Mouse (Mus musculus) forebrain, embryonic 14.5 days (tissue): ENCODE results near the gene Mfsd4b3. TPM values are rescaled to one million over a fixed set of nuclear protein-coding genes. Genes with fewer than 3 reads are reported as not detected.

Experiments used
- ATAC-seq: fragments of 200-750 bp; cut with Nextera tagmentation; 2 replicates; pipeline ENCODE4 v1.8.0; 2017; ENCODE audit warnings: mild to moderate bottlenecking, moderate library complexity
- DNase-seq: peaks from one replicate; pipeline ENCODE4 v3.0.0-alpha.2; 2015; ENCODE audit warnings: low spot score
- H3K27ac ChIP-seq: fragments of 300-500 bp; sonication (generic); 2 replicates; pipeline ENCODE4 v1.5.1; 2014; ENCODE audit warnings: low read depth, mild to moderate bottlenecking, control low read depth, low read length, moderate library complexity
- H3K27me3 ChIP-seq: fragments of 300-500 bp; sonication (generic); replicated peaks from 2 replicates; pipeline ENCODE4 v1.6.1; 2014; ENCODE audit warnings: low read length, control low read depth, mixed read lengths; ENCODE audit not compliant: control insufficient read depth, insufficient read depth
- H3K36me3 ChIP-seq: fragments of 300-500 bp; sonication (generic); 2 replicates; pipeline ENCODE4 v1.6.1; 2014; ENCODE audit warnings: low read length, control low read depth; ENCODE audit not compliant: control insufficient read depth, insufficient read depth
- H3K4me1 ChIP-seq: fragments of 300-500 bp; sonication (generic); 2 replicates; pipeline ENCODE4 v1.6.1; 2014; ENCODE audit warnings: antibody characterized with exemption, low read length, control low read depth; ENCODE audit not compliant: control insufficient read depth, insufficient read depth
- H3K4me2 ChIP-seq: fragments of 300-500 bp; sonication (generic); 2 replicates; pipeline ENCODE4 v1.6.1; 2014; ENCODE audit warnings: mild to moderate bottlenecking, control low read depth, low read length
- H3K4me3 ChIP-seq: fragments of 300-500 bp; sonication (generic); 2 replicates; pipeline ENCODE4 v1.5.1; 2014; ENCODE audit warnings: low read depth, low read length, control low read depth
- H3K9ac ChIP-seq: fragments of 300-500 bp; sonication (generic); 2 replicates; pipeline ENCODE4 v1.6.1; 2014; ENCODE audit warnings: mild to moderate bottlenecking, low read length, control low read depth, moderate library complexity
- H3K9me3 ChIP-seq: fragments of 300-500 bp; sonication (generic); replicated peaks from 2 replicates; pipeline ENCODE4 v1.6.1; 2016; ENCODE audit warnings: low read length, control low read depth, mixed read lengths; ENCODE audit not compliant: control insufficient read depth
- WGBS: fragments of 180-500 bp; shearing (Covaris S2); extraction: QIAGEN DNeasy Blood & Tissue Kit; methylation state at CpG from one replicate; pipeline ENCODE4 v1.1.7; 2014; 5-methylcytosine and 5-hydroxymethylcytosine counted together
- polyA plus RNA-seq: library from polyadenylated mRNA; unstranded; fragments of >200 nt; fragmentation: Nextera tagmentation; extraction: Ambion mirVana; gene quantifications from 2 replicates; pipeline ENCODE4 v1.2.1, GENCODE M21; 2014

The Mfsd4b3 gene
- polyA plus RNA-seq, 1 experiment from 2014 or later: 0.15 TPM

DNA sequence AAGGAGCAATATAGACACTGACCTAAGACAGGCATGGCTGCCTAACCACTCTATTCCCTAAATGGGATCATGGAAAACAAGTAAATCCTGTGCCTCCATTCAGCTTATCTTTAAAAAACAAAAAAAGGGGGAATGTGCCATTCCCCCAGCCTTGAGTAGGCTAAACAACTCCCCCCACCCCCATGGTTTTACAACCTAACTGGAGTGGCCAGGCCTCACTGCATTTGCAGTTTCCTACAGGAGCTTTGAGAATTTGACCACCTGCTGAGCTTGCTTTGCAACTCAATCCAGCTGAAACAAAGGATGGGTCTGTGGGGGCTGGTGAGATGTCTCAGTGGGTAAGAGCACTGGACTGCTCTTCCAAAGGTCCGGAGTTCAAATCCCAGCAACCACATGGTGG, 18.3 kb upstream of the Mfsd4b3 start:
- no peaks in the 10 kb centered on the region for H3K4me1 ChIP-seq

DNA sequence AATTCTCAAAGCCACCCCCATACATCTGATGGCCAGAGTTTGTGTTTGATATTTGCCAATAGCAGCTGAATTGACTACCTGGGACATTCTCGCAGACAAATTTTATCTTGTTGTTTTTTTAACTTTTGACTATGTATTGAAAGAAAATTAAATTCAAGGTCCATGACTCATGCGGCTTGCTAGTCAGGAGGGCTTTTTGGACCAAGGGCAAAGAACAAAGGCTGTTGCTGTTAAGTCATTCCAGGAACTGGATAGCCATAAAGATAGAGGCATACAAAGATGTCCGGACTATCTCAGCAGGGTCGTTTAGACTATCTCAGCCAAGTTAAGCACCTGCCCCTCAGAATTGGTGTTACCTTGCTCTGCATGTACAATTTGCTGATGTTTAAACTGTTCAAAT, 17.4 kb upstream of the Mfsd4b3 start:
- ATAC-seq: no peak
- no peaks in the 10 kb centered on the region for H3K36me3 ChIP-seq
- H3K9me3 ChIP-seq: 0 out of 2 replicates have a peak, but pooled peaks cover 7% of the 10 kb centered on the region
- H3K27ac ChIP-seq: no peak overlapping the region
- no peak overlapping the region for H3K9ac ChIP-seq
- DNase-seq: no peak
- 95% methylated on average over 4 of the region's 4 CpGs for whole genome bisulfite sequencing
- no peak overlapping the region for H3K4me2 ChIP-seq
- H3K4me1 ChIP-seq: no peaks in the 10 kb centered on the region
- H3K27me3 ChIP-seq: no peaks in the 10 kb centered on the region
- H3K4me3 ChIP-seq: no peak overlapping the region

More for the DNA sequence above, 18.3 kb upstream of the Mfsd4b3 start:
- H3K9me3 ChIP-seq: 0 out of 2 replicates have a peak, but pooled peaks cover 7% of the 10 kb centered on the region
- no peaks in the 10 kb centered on the region for H3K36me3 ChIP-seq
- H3K27ac ChIP-seq: no peak overlapping the region
- no peak overlapping the region for H3K4me3 ChIP-seq
- no peak for DNase-seq
- H3K27me3 ChIP-seq: no peaks in the 10 kb centered on the region
- no peak for ATAC-seq
- no peak overlapping the region for H3K4me2 ChIP-seq
- WGBS: 85% methylated on average over 1 of the region's 1 CpGs
- H3K9ac ChIP-seq: no peak overlapping the region

DNA sequence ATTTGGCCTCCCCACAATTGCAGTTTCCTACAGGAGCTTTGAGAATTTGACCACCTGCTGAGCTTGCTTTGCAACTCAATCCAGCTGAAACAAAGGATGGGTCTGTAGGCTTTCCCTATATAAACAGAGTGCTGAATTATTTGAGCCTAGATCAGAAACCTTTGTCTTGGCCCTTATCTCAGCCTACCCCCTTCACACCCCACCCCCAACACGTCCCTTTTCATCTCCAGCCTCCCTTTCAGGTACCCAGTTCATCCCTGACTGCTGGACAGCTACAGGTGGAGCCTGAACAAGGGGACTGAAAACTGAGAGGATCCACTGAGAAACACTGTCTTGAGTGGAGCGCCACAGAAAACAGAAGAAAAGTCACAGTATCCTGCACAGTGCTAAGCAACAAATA, 15.8 kb upstream of the Mfsd4b3 start:
- no peak for DNase-seq
- Histone ChIP-seq H3K4me1 (no peaks in the 10 kb centered on the region), H3K4me2 (no peak overlapping the region), H3K27ac (no peak overlapping the region), H3K27me3 (no peaks in the 10 kb centered on the region), H3K4me3 (no peak overlapping the region), H3K9ac (no peak overlapping the region), H3K9me3 (0 out of 2 replicates have a peak, but pooled peaks cover 7% of the 10 kb centered on the region), H3K36me3 (no peaks in the 10 kb centered on the region)
- no peak for ATAC-seq
- 39% methylated on average over 2 of the region's 2 CpGs for WGBS

DNA sequence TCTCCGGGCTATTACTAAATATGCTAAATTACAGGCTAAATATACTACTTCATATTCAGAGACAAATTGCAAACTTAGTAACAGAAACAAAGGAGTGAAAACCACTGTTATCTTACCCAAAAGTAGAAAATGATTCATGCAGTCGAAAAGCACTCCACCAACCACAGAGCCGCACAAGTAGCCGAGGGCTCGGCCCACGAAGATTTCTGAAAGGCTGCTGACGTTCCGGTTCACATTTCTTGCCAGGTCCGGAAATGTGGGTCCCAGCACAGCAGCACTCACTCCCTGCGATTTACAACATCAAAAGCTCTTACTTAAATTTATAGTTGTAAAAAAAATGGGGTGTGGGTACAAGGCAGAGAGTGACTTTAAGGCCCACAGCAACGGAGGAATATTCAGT, 15.0 kb upstream of the Mfsd4b3 start:
- no peak overlapping the region for H3K4me2 ChIP-seq

DNA sequence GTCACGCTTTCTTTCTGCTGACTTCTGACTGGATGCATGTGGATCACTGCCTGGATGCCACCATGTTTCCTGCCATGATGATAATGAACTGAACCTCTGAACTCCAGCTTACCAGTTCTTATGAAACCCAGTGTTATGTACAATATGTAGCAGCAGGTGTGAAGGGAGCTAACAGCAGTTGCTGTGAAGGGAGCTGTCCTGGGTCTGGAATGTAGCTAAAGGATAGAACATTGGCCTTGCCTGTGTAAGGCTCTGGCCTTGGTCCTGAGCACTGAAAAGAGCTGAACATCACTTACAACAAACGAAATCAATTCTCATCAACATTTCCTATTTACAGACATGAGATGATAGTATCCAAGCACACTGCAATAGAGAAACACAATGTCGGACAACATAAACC, 7.6 kb upstream of the Mfsd4b3 start:
- Histone ChIP-seq H3K27ac (no peak overlapping the region), H3K9me3 (no peaks in the 10 kb centered on the region), H3K4me3 (no peak overlapping the region), H3K4me2 (no peak overlapping the region), H3K27me3 (no peaks in the 10 kb centered on the region), H3K4me1 (no peaks in the 10 kb centered on the region), H3K36me3 (no peaks in the 10 kb centered on the region), H3K9ac (no peak overlapping the region)
- no peak for DNase-seq
- ATAC-seq: no peak
- WGBS: 87% methylated on average over 3 of the region's 3 CpGs

More for the DNA sequence above, 15.0 kb upstream of the Mfsd4b3 start:
- Histone ChIP-seq H3K9me3 (0 out of 2 replicates have a peak, but pooled peaks cover 7% of the 10 kb centered on the region), H3K4me3 (no peak overlapping the region), H3K4me1 (no peaks in the 10 kb centered on the region), H3K27ac (no peak overlapping the region), H3K36me3 (no peaks in the 10 kb centered on the region), H3K27me3 (no peaks in the 10 kb centered on the region), H3K9ac (no peak overlapping the region)
- 71% methylated on average over 11 of the region's 11 CpGs for WGBS
- DNase-seq (no peak), ATAC-seq (no peak)

DNA sequence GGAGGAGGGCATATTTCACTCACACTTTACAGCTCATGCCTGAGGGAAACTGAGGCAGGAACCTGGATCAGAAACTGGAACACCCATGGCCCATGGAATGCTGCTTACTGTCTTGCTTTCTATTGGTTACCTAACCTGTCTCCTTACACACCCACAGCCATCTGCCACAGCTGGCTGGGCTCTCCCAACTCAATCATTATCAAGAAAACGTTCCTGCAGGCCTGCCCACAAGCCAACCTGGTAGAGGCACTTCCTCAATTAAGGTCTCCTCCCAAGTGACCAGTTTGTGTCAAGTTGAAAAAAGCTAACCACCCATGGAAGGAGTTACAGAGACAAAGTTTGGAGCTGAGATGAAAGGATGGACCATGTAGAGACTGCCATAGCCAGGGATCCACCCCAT, 2.0 kb upstream of the Mfsd4b3 start:
- Histone ChIP-seq H3K27ac (no peak overlapping the region), H3K9me3 (no peaks in the 10 kb centered on the region), H3K36me3 (no peaks in the 10 kb centered on the region), H3K4me3 (no peak overlapping the region), H3K4me2 (no peak overlapping the region), H3K27me3 (no peaks in the 10 kb centered on the region), H3K9ac (no peak overlapping the region), H3K4me1 (0 out of 2 replicates have a peak, but pooled peaks cover 3% of the 10 kb centered on the region)
- 55% methylated on average over 1 of the region's 1 CpGs for WGBS
- no peak for DNase-seq
- ATAC-seq: no peak

DNA sequence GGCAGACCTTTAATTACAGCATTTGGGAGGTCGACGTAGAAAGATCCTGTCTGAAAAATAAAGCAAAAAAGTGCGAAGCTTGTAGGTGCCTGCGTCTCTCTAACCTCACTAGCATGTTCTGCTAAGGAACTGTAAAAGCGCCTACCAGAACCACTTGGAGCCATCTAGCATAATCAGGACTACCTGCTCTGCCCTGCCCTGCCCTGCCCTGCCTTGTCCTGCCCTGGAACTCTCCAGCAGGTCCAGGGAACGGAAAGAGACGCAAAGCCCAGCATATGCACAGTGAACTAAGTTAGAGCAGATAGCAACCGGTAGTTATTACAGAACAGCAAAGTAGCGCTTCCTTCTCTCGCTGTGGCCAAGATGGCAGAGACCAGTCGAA, 479 bp upstream of the Mfsd4b3 start:
- Histone ChIP-seq H3K27ac (no peak overlapping the region), H3K27me3 (no peaks in the 10 kb centered on the region), H3K9ac (0 out of 2 replicates have a peak overlapping the region, but pooled peaks have one; percentile 3), H3K4me1 (0 out of 2 replicates have a peak, but pooled peaks cover 3% of the 10 kb centered on the region), H3K4me3 (peak overlapping the region; percentile 45), H3K36me3 (no peaks in the 10 kb centered on the region), H3K4me2 (peak overlapping the region; percentile 94), H3K9me3 (no peaks in the 10 kb centered on the region)
- DNase-seq (no peak), ATAC-seq (peak; percentile 38)
- 46% methylated on average over 11 of the region's 11 CpGs for WGBS

DNA sequence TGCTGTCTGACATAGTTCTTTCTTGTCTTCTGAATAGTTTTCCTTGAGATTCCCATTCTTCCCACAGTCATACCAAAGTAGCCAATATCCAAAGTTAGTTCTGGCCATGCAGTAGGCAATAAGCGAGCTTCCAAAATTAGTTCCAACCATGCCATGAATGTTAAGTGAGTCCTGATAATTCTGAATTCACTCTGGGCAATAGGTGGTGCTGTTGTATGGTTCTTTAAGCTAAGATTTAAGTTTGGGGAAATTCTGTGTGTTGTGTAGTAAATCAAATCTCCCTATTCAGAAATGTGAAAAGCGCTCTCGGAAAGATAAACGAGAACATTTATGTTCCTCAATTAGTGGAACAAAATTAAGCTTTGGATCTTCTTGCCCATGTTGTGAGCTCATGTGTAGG, 1.7 kb downstream of the Mfsd4b3 start:
- H3K9ac ChIP-seq: no peak overlapping the region
- no peaks in the 10 kb centered on the region for H3K27me3 ChIP-seq
- no peaks in the 10 kb centered on the region for H3K9me3 ChIP-seq
- WGBS: 62% methylated on average over 4 of the region's 4 CpGs
- DNase-seq: peak; percentile 53
- ATAC-seq: no peak
- no peaks in the 10 kb centered on the region for H3K36me3 ChIP-seq
- no peak overlapping the region for H3K4me2 ChIP-seq
- H3K4me1 ChIP-seq: 0 out of 2 replicates have a peak, but pooled peaks cover 3% of the 10 kb centered on the region
- no peak overlapping the region for H3K4me3 ChIP-seq
- no peak overlapping the region for H3K27ac ChIP-seq

DNA sequence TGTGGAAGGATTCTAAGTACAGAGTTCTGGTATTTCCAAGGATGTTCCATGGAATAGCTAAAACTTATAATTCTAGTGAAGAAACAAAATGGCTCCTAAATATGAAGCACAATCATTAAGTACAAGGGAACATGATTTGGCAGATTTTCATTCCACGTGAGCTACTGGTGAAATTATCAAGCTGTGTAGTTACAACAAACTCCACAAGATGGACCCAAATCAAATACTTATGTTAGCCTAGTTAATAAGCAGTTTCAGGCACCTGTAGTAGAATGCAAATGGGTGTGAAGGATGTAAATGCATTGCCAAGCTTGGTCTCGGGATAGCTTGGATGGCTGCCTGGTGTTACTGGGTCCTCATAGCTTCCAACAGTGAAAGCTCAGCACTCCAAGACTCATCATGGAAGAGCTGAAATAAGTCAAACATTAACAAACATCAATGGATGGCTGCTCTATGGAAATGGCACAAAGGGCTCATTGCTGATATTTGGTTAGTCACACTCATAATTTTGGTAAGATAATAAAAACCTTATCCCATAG, 3.5 kb downstream of the Mfsd4b3 start:
- peak; percentile 11 for DNase-seq

More for the DNA sequence above, 3.5 kb downstream of the Mfsd4b3 start:
- Histone ChIP-seq H3K27me3 (no peaks in the 10 kb centered on the region), H3K9ac (no peak overlapping the region), H3K9me3 (no peaks in the 10 kb centered on the region), H3K4me2 (no peak overlapping the region), H3K27ac (no peak overlapping the region), H3K4me3 (no peak overlapping the region), H3K4me1 (0 out of 2 replicates have a peak, but pooled peaks cover 3% of the 10 kb centered on the region), H3K36me3 (no peaks in the 10 kb centered on the region)
- ATAC-seq: no peak
- 71% methylated on average over 2 of the region's 2 CpGs for WGBS
